Mouse (Mus musculus) heart, adult 2 months (tissue): ENCODE measurements around the gene Capzb.

Source experiments
- CTCF ChIP-seq: fragments of 200-600 bp; IDR thresholded peaks from 2 replicates; pipeline ENCODE4 v1.8.1; 2022; ENCODE audit warnings: antibody characterized with exemption, mild to moderate bottlenecking, moderate library complexity
- EP300 ChIP-seq: fragments of 200-500 bp; IDR thresholded peaks from 2 replicates; pipeline ENCODE4 v1.6.1; 2011; ENCODE audit warnings: low read depth, low read length, control low read depth; ENCODE audit not compliant: insufficient read depth
- POLR2A ChIP-seq: fragments of 200-500 bp; IDR thresholded peaks from 2 replicates; pipeline ENCODE4 v1.6.1; 2011; ENCODE audit warnings: mild to moderate bottlenecking, low read depth, low read length, control low read depth; ENCODE audit not compliant: insufficient read depth

- TF ChIP-seq POLR2A, result no peak
- no peak for TF ChIP-seq CTCF
- TF ChIP-seq EP300, result no peak
These were observed 36.2 kb upstream of the Capzb start for GRCm38 (mm10) chr4:139156538-139156937.
